Mouse (Mus musculus): Measurements from ENCODE around the gene Kremen1. TPM values are rescaled to one million over a fixed set of nuclear protein-coding genes. Genes with fewer than 3 reads are reported as not detected.
A peak's percentile ranks its signal among the peaks of the same experiment; 100 is the strongest.

The Kremen1 gene
- polyA plus RNA-seq, 1 experiment from 2014 or later: 16.3 TPM

GRCm38 (mm10) chr11:5243812-5244748 is 17.3 kb downstream of the Kremen1 start:
- Histone ChIP-seq H3K27ac (ENCODE audit: low read depth, low read length) (peak overlapping the region; percentile 62; the same call in 1 of the 2 replicates), H3K4me3 (ENCODE audit: low read depth, low read length) (peak overlapping the region; percentile 12; the same call in 1 of the 2 replicates), H3K4me2 (peak overlapping the region; percentile 51), H3K27me3 (ENCODE audit: control insufficient read depth, insufficient read depth, low read length) (no peaks in the 10 kb centered on the region), H3K9ac (ENCODE audit: low read depth, low read length) (no peak overlapping the region), H3K36me3 (ENCODE audit: control insufficient read depth, insufficient read depth, low read length) (no peaks in the 10 kb centered on the region), H3K4me1 (ENCODE audit: control insufficient read depth, insufficient read depth, low read length) (peaks cover 41% of the 10 kb centered on the region), H3K9me3 (replicated peaks; ENCODE audit: control insufficient read depth, low read length) (no peaks in the 10 kb centered on the region)
- WGBS (ENCODE audit: insufficient replicate concordance): 50% methylated on average over 24 of the region's 24 CpGs
- ATAC-seq (replicated peaks; ENCODE audit: insufficient number of reproducible peaks, low FRiP score, low TSS enrichment): no peak

GRCm38 (mm10) chr11:5243208-5243607 is 18.1 kb downstream of the Kremen1 start:
- H3K27ac ChIP-seq (ENCODE audit: low read depth, low read length): no peak overlapping the region
- no peaks in the 10 kb centered on the region for H3K9me3 ChIP-seq (replicated peaks; ENCODE audit: control insufficient read depth, low read length)
- no peak overlapping the region for H3K4me2 ChIP-seq

GRCm38 (mm10) chr11:5242158-5242557 is 19.2 kb downstream of the Kremen1 start:
- Histone ChIP-seq H3K36me3 (ENCODE audit: control insufficient read depth, insufficient read depth, low read length) (peaks cover 7% of the 10 kb centered on the region; the same call in 1 of the 2 replicates), H3K4me3 (ENCODE audit: low read depth, low read length) (no peak overlapping the region), H3K9me3 (replicated peaks; ENCODE audit: control insufficient read depth, low read length) (no peaks in the 10 kb centered on the region), H3K27me3 (ENCODE audit: control insufficient read depth, insufficient read depth, low read length) (no peaks in the 10 kb centered on the region), H3K4me2 (no peak overlapping the region), H3K4me1 (ENCODE audit: control insufficient read depth, insufficient read depth, low read length) (peaks cover 45% of the 10 kb centered on the region), H3K9ac (ENCODE audit: low read depth, low read length) (no peak overlapping the region), H3K27ac (ENCODE audit: low read depth, low read length) (no peak overlapping the region)
- ATAC-seq (replicated peaks; ENCODE audit: insufficient number of reproducible peaks, low FRiP score, low TSS enrichment): no peak
- WGBS (ENCODE audit: insufficient replicate concordance): 83% methylated on average over 8 of the region's 8 CpGs

More at GRCm38 (mm10) chr11:5243208-5243607, 18.1 kb downstream of the Kremen1 start:
- Histone ChIP-seq H3K4me3 (ENCODE audit: low read depth, low read length) (no peak overlapping the region), H3K9ac (ENCODE audit: low read depth, low read length) (no peak overlapping the region), H3K4me1 (ENCODE audit: control insufficient read depth, insufficient read depth, low read length) (peaks cover 45% of the 10 kb centered on the region), H3K36me3 (ENCODE audit: control insufficient read depth, insufficient read depth, low read length) (no peaks in the 10 kb centered on the region), H3K27me3 (ENCODE audit: control insufficient read depth, insufficient read depth, low read length) (no peaks in the 10 kb centered on the region)
- no peak for ATAC-seq (replicated peaks; ENCODE audit: insufficient number of reproducible peaks, low FRiP score, low TSS enrichment)
- 88% methylated on average over 7 of the region's 7 CpGs for WGBS (ENCODE audit: insufficient replicate concordance)

GRCm38 (mm10) chr11:5239706-5240690 is 21.4 kb downstream of the Kremen1 start:
- no peak overlapping the region for H3K4me3 ChIP-seq (ENCODE audit: low read depth, low read length)
- H3K36me3 ChIP-seq (ENCODE audit: control insufficient read depth, insufficient read depth, low read length): peaks cover 9% of the 10 kb centered on the region
- no peaks in the 10 kb centered on the region for H3K27me3 ChIP-seq (ENCODE audit: control insufficient read depth, insufficient read depth, low read length)
- WGBS (ENCODE audit: insufficient replicate concordance): 4% methylated on average over 10 of the region's 10 CpGs
- peak overlapping the region; percentile 49 for H3K9ac ChIP-seq (ENCODE audit: low read depth, low read length)
- peak overlapping the region; percentile 39 for H3K4me2 ChIP-seq
- 0 out of 2 replicates have a peak, but pooled peaks have one; percentile 51 for ATAC-seq (replicated peaks; ENCODE audit: insufficient number of reproducible peaks, low FRiP score, low TSS enrichment)
- peaks cover 38% of the 10 kb centered on the region for H3K4me1 ChIP-seq (ENCODE audit: control insufficient read depth, insufficient read depth, low read length)
- H3K9me3 ChIP-seq (replicated peaks; ENCODE audit: control insufficient read depth, low read length): no peaks in the 10 kb centered on the region
- peak overlapping the region; percentile 76 for H3K27ac ChIP-seq (ENCODE audit: low read depth, low read length)

GRCm38 (mm10) chr11:5219910-5220447 is 41.4 kb downstream of the Kremen1 start:
- no peak overlapping the region for H3K27ac ChIP-seq (ENCODE audit: low read depth, low read length)
- H3K4me3 ChIP-seq (ENCODE audit: low read depth, low read length): no peak overlapping the region
- H3K9me3 ChIP-seq (replicated peaks; ENCODE audit: control insufficient read depth, low read length): no peaks in the 10 kb centered on the region
- no peaks in the 10 kb centered on the region for H3K36me3 ChIP-seq (ENCODE audit: control insufficient read depth, insufficient read depth, low read length)
- no peak overlapping the region for H3K9ac ChIP-seq (ENCODE audit: low read depth, low read length)
- WGBS (ENCODE audit: insufficient replicate concordance): 62% methylated on average over 6 of the region's 6 CpGs
- ATAC-seq (replicated peaks; ENCODE audit: insufficient number of reproducible peaks, low FRiP score, low TSS enrichment): no peak
- no peaks in the 10 kb centered on the region for H3K27me3 ChIP-seq (ENCODE audit: control insufficient read depth, insufficient read depth, low read length)
- no peak overlapping the region for H3K4me2 ChIP-seq
- 0 out of 2 replicates have a peak, but pooled peaks cover 4% of the 10 kb centered on the region for H3K4me1 ChIP-seq (ENCODE audit: control insufficient read depth, insufficient read depth, low read length)

- WGBS (ENCODE audit: insufficient replicate concordance): 81% methylated on average over 4 of the region's 4 CpGs
Observed at GRCm38 (mm10) chr11:5219371-5219770, 42.0 kb downstream of the Kremen1 start.

GRCm38 (mm10) chr11:5215401-5216187 is 45.8 kb downstream of the Kremen1 start:
- no peaks in the 10 kb centered on the region for H3K9me3 ChIP-seq (replicated peaks; ENCODE audit: control insufficient read depth, low read length)
- 0 out of 2 replicates have a peak, but pooled peaks cover 2% of the 10 kb centered on the region for H3K4me1 ChIP-seq (ENCODE audit: control insufficient read depth, insufficient read depth, low read length)
- WGBS (ENCODE audit: insufficient replicate concordance): 78% methylated on average over 14 of the region's 14 CpGs
- no peak overlapping the region for H3K4me3 ChIP-seq (ENCODE audit: low read depth, low read length)
- no peak overlapping the region for H3K4me2 ChIP-seq
- no peaks in the 10 kb centered on the region for H3K27me3 ChIP-seq (ENCODE audit: control insufficient read depth, insufficient read depth, low read length)
- 0 out of 2 replicates have a peak, but pooled peaks cover 2% of the 10 kb centered on the region for H3K36me3 ChIP-seq (ENCODE audit: control insufficient read depth, insufficient read depth, low read length)
- H3K27ac ChIP-seq (ENCODE audit: low read depth, low read length): no peak overlapping the region
- H3K9ac ChIP-seq (ENCODE audit: low read depth, low read length): no peak overlapping the region
- no peak for ATAC-seq (replicated peaks; ENCODE audit: insufficient number of reproducible peaks, low FRiP score, low TSS enrichment)

More at GRCm38 (mm10) chr11:5219371-5219770, 42.0 kb downstream of the Kremen1 start:
- Histone ChIP-seq H3K4me2 (no peak overlapping the region), H3K4me1 (ENCODE audit: control insufficient read depth, insufficient read depth, low read length) (0 out of 2 replicates have a peak, but pooled peaks cover 4% of the 10 kb centered on the region), H3K9me3 (replicated peaks; ENCODE audit: control insufficient read depth, low read length) (no peaks in the 10 kb centered on the region), H3K4me3 (ENCODE audit: low read depth, low read length) (no peak overlapping the region), H3K36me3 (ENCODE audit: control insufficient read depth, insufficient read depth, low read length) (0 out of 2 replicates have a peak, but pooled peaks cover under 1% of the 10 kb centered on the region), H3K9ac (ENCODE audit: low read depth, low read length) (no peak overlapping the region), H3K27ac (ENCODE audit: low read depth, low read length) (no peak overlapping the region), H3K27me3 (ENCODE audit: control insufficient read depth, insufficient read depth, low read length) (no peaks in the 10 kb centered on the region)
- no peak for ATAC-seq (replicated peaks; ENCODE audit: insufficient number of reproducible peaks, low FRiP score, low TSS enrichment)

Data from heart, embryonic 11.5 days (tissue).